Mouse (Mus musculus): ENCODE results near the gene Tspyl1.
A peak's percentile ranks its signal among the peaks of the same experiment; 100 is the strongest.
"Not testable (repeated sequence)": the region's sequence is repeated elsewhere in the genome, so short reads cannot be mapped to it uniquely, and the experiment has no call there.

Gene Tspyl1

DNA sequence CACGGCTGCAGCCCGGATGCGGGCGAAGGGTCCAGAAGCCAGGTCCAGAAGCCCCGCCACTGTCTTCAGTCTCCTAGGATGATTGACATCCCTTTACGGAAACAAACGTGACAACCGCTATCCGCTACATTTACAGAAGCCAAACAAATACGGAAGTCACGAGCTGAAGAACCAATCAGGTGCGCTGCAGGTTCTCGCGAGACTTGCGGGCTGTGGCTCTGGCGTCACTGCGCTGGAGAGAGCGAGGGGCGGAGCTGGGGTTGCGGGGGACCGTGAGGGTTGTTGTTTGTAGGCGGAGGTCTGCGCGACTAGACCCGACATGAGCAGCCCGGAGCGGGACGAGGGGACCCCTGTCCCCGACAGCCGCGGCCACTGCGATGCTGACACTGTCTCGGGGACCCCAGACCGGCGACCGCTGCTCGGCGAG, at the start of gene Tspyl1:
Gene Tspyl1 (plus strand): TSS at position 229 of the 427 bp plus-strand sequence.
- peak; percentile 95 for DNase-seq (ENCODE audit: low read depth)

DNA sequence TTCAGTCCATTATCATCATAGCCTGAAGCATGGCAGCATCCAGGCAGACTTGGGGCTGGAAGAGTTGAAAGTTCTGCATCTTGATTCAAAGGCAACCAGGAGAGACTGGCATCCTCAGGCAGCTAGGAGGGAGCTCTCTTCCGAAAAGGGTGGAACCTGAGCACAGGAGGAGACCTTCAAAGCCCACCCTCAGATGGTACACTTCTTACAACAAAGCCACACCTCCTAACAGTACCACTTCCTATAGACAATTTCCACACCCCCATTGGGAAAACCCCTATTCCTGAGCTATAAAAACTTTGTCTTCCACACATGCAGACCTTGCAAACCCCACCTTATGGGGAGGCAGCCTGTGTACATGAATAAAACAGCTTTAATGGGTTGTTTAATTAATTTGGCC, 48.6 kb upstream of the Tspyl1 start:
- DNase-seq (ENCODE audit: low read depth) = no peak

DNA sequence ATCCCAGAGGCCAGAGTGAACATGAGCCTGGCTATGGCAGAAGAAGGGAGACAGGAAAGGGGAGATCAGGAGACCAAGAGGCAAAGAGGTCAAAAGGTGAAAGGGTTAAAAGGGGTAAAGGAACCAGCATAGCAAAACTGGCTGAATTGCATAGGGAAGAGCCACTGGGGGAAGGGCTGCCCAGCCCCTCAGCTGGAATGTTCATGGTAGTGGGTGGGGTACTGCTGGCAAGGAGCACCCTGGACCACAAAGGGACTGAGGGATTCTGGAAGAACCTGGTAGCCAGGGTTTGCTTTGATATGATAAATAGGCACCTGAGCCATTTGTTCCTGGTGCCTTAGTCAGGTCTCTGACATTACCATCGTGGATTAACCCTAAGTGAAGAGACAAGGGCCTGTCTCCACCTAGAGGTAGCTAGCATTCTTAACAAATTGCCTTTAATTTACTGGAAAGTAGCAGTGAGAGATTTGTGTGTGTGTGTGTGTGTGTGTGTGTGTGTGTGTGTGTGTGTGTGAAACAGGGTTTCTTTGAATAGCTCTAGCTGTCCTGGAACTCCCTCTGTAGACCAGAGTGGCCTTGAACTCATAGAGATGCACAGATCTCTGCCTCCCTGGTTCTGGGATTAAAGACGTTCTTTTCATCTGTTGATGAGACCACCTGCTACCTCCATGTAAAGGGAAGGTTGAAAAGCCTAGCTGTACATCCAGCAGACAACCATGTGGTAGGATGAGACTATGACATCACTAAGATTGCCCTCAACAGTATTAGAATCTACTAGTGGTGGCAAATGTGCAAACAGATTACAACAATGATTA, 47.9 kb upstream of the Tspyl1 start:
- DNase-seq (ENCODE audit: low read depth) = no peak

DNA sequence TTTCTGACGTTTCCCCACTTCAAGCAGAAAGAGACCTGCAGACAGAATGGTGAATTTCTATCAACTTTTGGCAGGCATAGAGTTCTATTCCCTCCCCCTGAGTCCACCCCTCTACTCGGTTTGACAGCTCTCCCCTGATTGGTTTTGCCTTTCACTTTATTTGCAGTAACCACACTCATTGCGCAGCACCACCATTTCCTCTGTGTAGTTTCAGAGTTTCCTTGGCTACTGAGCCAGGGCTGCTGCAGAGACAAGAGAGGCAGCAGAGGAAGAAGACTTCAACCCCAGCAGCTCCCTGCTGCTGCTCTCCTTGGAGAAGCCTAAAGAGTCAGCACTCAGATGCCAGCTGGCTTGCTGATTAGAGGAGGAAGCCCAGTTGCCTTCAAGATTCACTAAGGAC, 46.6 kb upstream of the Tspyl1 start:
- no peak for DNase-seq (ENCODE audit: low read depth)

DNA sequence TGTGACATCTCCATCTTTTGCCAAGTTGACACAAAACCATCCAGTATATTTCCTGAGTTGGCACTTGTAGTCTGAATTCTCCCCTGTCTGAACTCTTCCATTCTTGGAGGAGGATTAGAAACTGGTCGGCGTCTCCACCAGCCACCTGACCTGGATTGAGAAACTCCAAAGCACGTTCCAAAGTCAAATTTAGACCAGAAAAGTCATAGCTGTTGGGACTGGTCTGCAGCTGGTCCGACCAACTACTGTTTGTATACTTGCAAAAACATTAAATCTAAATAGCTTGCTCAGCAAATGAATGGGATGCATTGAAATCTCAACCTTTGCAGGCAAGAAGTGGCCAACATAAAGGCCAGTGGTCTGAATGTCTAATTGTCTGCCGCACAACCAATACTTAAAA, 45.4 kb upstream of the Tspyl1 start:
- peak; percentile 50 for DNase-seq (ENCODE audit: low read depth)

DNA sequence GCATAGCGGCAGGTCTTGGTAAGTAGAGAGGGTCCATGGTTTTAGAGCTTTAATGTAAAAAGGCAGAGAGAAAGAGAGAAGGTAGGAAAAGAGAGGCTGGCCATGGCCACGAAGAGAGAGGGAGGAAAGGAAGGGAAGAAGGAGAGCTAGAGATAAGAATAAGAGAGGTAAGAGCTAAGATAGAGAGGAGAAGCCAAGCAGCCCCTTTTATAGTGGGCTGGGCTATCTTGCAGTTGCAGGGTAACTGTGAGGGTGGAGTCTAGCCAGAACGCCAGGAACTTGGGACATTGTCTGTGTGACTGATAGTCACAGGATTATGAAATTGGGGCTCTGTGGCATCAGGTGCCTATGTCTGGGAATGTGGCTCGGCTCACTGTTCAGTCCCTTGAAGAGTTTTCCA, 43.5 kb upstream of the Tspyl1 start:
- no peak for DNase-seq (ENCODE audit: low read depth)

DNA sequence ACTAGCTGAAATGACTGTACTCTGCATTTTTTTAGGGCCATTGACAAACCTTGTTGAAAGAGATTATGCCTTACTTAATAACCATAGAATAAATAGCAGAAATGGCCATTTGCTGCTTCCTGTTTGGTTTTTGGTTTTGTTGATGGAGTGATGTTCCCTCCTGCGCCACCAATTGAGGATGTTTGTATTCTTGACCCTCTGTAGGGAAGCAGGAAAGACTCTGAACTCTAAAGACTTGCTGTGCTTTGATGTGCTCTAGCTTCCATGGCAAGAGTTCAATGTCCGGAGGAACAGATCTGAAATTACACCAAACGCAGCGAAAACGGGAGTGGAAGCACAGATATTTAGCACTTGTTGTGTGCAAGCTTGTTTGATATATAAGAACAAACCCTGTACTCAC, 37.2 kb upstream of the Tspyl1 start:
- no peak for DNase-seq (ENCODE audit: low read depth)

DNA sequence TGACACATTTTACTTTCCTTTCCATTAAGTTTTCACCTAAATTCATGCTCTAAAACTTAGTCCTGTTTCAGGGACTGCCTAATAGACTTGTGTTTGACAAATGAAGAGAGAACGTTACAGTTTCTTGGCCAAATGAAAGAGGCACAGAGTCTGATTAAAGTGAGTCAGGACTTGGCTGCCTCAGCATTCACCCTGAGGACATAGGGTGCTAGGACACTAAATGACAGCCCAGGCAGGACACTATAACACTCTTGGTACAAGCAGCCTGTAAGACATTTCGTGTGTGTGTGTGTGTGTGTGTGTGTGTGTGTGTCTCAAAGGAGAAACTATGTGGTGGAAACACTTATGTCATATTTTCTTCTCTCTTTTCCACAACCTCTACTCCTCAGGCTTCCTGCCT, 35.9 kb upstream of the Tspyl1 start:
- DNase-seq (ENCODE audit: low read depth) = no peak

DNA sequence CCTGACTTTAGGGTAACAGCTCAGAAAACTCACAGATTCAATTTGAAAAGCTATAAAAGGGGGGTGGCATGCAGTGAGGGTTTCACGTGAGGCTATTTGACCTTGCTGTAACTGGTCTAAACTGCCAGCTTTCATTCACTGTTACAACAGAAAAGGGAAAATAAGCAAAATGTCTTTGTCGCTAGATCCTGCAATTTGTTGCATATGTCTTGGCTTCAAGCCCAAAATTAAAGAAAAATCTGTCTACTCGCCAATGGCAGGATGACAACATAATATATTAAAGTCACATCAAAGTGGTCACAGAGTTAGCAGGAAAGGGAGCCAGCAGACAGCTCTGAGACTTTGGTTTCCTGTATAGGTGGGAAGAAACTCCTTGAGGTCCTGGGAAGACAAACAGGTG, 34.2 kb upstream of the Tspyl1 start:
- no peak for DNase-seq (ENCODE audit: low read depth)

DNA sequence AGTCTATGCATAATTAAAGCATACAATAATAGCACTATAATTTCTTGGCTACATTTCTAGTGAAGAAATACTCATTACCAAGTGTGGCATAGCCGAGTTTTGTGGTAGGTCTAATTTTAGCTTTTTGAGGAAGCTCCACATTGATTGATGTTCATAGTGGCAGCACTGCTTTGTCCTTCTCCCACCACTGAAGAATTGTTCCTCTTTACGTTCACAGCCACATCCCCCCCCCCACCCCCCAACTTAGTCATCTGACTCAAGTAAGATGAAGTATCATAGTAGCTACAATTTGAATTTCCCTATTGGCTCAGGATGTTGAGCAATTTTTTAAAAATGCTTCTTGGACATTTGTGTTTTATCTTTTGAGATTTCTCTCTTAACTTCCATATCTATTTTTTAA, 32.4 kb upstream of the Tspyl1 start:
- no peak for DNase-seq (ENCODE audit: low read depth)

DNA sequence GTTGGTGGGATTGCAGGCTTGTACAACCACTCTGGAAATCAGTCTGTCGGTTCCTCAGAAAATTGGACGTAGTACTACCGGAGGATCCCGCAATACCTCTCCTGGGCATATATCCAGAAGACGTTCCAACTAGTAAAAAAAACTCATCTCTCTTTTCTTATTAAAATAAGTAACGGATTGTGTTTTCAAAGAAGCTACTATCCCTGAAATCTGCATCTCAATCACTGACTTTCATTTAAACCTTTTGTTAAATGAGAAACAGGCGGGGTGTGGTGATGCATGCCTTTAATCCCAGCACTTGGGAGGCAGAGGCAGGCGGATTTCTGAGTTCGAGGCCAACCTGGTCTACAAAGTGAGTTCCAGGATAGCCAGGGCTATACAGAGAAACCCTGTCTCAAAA, 29.2 kb upstream of the Tspyl1 start:
- not testable (repeated sequence) for DNase-seq (ENCODE audit: low read depth)

DNA sequence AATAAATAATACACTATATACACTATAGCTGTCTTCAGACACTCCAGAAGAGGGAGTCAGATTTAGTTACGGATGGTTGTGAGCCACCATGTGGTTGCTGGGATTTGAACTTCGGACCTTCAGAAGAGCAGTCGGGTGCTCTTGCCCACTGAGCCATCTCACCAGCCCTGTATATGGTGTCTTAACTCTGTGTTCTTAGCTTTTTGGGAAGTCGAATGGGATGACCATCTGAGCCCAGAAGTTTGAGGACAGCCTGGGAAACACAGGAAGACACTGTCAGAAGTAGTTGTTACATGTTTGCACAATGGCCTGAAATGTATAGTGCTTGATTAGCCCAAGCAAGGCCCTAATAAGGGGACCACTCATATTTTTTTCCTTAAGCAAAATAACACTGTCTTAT, 16.9 kb upstream of the Tspyl1 start:
- no peak for DNase-seq (ENCODE audit: low read depth)

DNA sequence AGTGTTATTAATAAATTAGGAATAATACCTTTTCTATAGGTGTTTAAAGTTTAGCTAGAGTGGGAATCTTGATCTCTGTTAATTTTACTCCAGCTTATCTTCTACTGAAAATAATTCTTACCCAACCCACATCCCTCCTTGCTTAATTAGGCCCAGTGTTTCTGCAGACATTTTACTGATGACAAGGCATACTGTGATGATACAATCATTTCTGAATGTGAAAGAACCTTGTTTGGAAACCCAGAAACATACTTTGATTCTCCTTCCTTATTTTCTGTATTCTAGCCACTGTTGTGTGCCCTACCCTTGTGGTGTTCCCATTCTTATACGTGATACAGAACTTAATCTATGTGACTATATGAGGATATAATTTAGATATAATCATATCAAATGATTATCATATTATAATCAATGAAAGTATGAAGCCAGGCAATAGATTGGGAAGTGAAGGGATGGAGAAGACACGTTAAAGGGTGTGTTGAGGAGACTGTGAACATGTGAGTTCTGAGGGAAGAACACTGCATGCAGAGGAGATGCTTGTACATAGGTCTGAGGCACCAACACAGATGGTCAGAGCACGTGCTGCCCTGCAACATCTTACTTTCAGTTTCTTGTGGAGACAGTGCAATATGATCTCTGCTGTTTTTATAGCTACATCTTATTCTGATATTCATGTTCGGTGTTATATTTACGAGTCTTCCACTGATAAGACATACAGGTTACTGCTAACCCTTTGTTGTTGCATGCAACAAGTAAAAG, 14.5 kb upstream of the Tspyl1 start:
- DNase-seq (ENCODE audit: low read depth) = no peak

DNA sequence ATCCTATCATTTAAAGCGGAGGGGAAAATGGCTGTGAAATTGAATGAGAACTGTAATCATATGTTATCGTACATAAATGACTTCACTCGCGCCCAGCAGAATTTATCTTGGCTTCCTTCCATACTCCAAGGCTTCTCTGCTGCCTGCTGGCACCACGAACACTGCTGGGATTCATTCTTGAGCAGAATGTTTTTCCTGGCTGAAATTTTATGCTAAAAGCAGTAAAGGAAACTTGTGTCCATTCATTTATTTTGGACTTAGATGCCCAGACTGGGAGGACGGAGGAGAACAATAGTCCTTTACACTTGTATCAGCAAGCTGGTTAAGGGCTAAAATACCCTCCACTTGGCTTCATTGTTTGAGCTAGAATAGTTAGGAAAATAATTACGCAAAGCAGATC, 10.3 kb upstream of the Tspyl1 start:
- DNase-seq (ENCODE audit: low read depth) = peak; percentile 73

DNA sequence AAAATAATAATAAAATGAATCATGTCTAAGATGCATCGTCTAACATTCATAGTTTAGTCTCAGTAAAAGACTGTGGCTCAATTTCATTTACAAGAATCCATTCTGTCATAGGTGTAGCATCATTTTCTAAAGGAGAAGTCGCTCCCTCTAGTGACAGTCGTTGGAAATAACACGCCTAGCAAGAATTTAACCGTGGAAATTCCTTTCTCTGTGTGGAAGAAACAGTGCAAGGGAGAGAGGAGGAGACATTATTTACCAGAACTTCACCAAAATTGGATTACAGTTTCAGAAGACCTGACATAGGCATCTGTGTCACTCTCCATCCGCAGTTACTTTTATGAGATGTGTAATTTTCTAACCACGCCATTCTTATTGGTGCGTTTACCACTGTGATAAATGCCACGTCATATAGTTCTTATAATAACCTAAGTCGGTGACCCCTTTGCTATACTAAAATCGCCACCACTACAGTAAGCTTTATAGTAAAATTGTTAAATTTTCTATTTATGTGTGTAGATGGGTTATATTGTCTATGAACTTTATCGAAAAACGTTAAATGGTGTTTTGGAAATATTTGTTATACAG, 1.3 kb upstream of the Tspyl1 start:
- peak; percentile 57 for DNase-seq (ENCODE audit: low read depth)

DNA sequence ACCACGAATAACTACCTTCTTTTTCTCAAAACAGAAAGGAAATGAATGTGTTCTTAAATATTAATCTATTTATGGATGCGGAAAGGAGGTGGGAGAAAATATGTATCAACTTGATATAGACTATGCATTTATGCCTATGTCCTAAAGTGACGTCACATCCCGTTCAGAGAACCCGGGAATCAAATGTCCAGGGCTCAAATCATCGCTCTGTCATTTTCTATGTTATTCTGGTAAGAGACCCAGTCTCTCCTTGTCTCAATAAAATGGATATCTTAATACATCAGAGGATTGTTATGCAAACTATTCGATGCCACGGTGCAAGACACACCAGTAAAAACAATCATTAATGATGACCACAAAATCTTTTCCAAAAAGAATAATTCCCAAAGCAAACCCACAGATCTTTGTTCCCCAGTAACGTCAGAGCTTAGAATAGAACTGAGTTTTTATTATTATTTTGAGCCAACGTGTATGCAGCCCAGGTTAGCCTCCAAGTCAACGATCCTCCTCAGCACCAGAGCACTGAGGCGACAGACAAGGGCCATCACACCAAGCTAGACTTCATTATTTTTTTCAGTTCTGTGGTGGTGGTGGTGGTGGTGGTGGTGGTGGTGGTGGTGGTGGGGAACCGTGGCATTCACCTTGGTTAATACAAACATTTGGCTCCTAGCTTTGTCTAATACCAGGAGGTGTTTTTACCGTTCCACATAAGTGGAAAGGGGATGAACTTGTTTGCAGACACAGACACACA, 604 bp upstream of the Tspyl1 start:
- no peak for DNase-seq (ENCODE audit: low read depth)

DNA sequence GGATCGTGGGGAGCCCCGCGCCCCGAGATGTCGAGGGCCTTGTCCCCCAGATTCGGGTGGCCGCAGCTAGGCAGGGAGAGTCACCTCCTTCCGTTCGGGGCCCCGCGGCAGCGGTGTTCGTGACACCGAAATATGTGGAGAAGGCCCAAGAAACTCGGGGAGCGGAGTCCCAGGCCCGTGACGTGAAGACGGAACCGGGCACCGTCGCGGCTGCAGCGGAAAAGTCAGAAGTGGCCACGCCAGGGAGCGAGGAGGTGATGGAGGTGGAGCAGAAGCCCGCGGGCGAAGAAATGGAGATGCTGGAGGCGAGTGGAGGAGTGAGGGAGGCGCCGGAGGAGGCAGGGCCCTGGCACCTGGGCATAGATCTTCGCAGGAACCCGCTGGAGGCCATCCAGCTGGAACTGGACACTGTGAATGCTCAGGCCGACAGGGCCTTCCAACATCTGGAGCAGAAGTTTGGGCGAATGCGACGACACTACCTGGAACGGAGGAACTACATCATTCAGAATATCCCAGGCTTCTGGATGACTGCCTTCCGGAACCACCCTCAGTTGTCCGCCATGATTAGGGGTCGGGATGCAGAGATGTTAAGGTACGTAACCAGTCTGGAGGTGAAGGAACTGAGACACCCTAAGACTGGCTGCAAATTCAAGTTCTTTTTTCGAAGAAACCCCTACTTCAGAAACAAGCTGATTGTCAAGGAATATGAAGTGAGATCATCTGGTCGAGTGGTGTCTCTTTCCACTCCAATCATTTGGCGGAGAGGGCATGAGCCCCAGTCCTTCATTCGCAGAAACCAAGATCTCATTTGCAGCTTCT, 639 bp downstream of the Tspyl1 start:
- DNase-seq (ENCODE audit: low read depth) = no peak

DNA sequence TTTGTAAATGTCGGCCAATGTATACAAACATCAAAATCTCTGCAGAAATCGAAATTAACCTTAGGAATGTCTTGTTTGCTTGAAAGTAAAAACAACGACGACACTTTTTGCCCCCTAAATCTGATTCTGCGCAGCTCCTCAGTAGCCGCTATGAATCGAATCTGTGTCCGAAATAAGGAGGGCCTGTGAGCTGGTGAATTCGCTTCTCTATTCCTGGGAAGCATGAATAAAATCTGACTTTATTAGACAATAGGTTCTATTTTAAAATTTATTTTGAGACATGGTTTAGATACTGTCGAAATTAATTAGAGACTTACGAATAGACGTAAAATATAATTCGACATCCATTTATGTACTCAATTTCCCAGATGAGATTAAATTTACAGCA, 14.9 kb downstream of the Tspyl1 start:
- DNase-seq (ENCODE audit: low read depth) = no peak

DNA sequence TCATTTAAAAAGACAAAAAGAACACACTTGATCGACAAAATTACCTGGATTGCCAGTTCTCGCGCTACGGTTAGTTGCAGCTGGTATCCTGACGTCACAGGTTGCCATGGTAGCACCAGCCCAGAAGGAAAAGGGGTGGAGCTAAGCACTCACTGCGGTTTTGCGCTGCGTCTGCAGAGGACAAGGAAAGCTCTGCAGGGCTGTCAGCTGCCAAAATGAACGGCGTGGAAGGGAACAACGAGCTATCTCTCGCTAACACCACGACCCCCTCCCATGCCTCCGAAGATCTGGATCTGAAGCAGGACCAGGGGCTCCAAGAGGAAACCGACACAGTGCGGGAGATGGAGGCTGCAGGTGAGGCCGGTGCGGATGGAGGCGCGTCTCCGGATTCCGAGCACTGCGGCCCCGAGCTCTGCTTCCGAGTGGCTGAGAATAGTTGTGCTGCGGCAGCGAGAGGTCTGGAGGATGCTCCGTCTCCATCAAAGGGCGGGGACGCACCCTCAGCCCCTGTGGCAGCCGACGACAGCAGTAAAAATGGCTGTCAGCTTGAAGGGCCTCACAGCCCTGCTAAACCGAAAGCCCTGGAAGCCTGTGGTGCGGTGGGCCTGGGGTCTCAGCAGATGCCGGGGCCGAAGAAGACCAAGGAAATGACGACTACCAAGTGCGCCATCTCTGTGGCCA, 15.4 kb downstream of the Tspyl1 start, which contains the start of gene Tspyl4:
Gene Tspyl4 (plus strand): TSS at position 144 of the 681 bp plus-strand sequence.
- DNase-seq (ENCODE audit: low read depth) = peak; percentile 91

DNA sequence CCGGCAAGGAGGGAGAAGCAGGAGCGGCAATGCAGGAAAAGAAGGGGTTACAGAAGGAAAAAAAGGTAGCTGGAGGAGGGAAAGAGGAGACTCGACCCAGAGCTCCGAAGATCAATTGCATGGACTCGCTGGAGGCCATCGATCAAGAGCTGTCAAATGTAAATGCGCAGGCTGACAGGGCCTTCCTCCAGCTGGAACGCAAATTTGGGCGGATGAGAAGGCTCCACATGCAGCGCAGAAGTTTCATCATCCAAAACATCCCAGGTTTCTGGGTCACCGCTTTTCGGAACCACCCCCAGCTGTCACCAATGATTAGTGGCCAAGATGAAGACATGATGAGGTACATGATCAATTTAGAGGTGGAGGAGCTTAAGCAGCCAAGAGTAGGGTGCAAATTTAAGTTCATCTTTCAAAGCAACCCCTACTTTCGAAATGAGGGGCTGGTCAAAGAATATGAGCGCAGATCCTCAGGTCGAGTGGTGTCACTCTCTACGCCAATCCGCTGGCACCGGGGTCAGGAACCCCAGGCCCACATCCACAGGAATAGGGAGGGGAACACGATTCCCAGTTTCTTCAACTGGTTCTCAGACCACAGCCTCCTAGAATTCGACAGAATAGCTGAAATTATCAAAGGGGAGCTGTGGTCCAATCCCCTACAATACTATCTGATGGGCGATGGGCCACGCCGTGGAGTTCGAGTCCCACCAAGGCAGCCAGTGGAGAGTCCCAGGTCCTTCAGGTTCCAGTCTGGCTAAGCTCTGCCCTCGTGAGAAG, 16.2 kb downstream of the Tspyl1 start:
- no peak for DNase-seq (ENCODE audit: low read depth)

Measured in fibroblast of lung, adult 2 months (primary cell).